Mouse (Mus musculus) hematopoietic multipotent progenitor cell, adult 10-12 weeks (in vitro differentiated cells): ENCODE measurements around the gene Kcnab1. TPM values are rescaled to one million over a fixed set of nuclear protein-coding genes. Genes with fewer than 3 reads are reported as not detected.

Experiments used
- polyA plus RNA-seq: library from polyadenylated mRNA; stranded (reverse); fragments of >175 nt; gene quantifications from 2 replicates; pipeline ENCODE4 v1.2.3, GENCODE M21; 2012; ENCODE audit warnings: low replicate concordance

The Kcnab1 gene
- polyA plus RNA-seq: not detected in 2 replicates

DNA sequence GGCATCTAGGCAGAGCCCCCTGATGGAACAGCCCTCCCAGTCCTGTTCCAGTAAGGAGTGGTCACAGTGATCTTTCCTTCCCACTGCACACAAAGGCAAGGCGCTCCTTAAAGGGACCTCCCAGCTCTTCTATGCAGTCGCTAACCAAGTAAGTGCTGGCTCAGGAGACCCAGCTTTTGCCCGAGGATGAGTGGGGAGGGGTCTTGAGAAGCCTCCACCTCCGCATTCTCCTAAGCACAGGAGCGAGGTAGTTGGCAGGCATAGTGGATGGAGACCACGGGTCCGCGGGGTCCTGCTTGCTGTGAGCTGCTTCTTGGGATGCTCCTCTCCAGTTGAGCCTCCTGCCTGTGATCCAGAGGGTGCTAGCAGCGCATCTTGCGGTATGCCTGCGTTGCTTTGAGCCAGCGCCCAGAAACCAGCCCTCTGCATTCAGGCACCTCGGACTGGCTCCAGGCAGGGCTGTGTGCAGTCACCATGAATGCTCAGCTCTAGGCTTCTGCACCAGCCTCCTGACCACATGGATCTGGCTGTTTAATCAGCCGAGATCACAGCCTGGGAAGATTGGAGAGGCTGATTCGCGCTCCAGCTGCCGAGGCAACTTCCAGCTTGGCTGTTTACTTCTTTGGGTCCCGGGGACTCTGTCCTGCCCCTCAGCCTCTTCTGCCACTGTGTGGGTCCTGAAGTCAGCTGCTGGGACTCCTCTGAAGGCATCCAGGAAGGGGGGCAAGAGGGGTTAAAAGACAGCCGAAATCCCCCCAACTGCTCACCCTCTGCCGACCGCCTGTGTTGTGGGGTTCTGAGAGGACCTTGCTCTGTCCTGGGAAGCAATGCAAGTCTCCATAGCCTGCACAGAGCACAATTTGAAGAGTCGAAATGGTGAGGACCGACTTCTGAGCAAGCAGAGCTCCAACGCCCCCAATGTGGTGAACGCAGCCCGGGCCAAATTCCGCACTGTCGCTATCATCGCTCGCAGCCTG, at the start of gene Kcnab1:
Gene Kcnab1, plus strand, starts transcription at position 440 of the 977 bp plus-strand sequence.

DNA sequence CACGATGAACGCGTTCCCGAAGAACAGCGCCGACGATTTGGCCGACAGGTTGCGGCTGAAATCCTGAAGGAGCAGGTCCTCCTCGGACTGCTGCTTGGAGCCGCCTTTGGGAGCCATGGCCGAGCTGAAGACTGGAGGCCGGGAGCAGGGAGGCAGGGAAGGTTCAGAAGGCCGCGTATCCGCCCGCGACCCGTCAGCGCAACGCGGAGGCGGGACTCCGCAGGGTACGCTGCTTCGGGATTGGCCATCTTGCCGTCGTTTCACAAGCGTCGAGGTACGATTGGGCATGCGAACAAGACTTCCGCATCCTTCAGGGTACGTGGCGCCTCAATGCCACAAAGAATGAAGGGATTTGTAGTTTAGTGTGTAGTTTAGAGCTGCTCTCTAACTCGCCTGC, 283.2 kb downstream of the Kcnab1 start, which contains the start of gene Ssr3:
Gene Ssr3, minus strand, starts transcription at position 203 of the 397 bp plus-strand sequence.

